Mouse (Mus musculus): Measurements from ENCODE around the gene Pbld1.
"Not testable (repeated sequence)": the region's sequence is repeated elsewhere in the genome, so short reads cannot be mapped to it uniquely, and the experiment has no call there.

Gene Pbld1

GRCm38 (mm10) chr10:63039867-63040628, 19.9 kb upstream of the Pbld1 start:
- DNase-seq (ENCODE audit: inconsistent ontology term): no peak

DNA sequence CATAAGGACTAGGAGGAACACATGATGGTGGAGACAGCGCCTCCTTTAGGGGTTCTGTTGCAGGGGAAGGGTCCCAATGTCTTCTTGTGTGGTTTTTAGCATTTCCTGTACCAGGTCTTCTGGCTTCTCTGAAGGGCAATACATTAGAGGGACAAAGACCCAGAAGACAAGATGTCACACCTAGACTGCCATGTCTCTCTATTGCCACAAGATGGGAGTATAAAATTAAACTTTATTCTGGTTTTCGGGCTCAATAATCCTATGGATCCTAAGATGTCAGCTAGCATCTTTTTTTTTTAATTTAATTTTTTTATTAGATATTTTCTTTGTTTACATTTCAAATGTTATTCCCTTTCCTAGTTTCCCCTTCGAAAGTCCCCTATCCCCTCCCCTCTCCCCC, 16.8 kb upstream of the Pbld1 start:
- DNase-seq (ENCODE audit: inconsistent ontology term): no peak

DNA sequence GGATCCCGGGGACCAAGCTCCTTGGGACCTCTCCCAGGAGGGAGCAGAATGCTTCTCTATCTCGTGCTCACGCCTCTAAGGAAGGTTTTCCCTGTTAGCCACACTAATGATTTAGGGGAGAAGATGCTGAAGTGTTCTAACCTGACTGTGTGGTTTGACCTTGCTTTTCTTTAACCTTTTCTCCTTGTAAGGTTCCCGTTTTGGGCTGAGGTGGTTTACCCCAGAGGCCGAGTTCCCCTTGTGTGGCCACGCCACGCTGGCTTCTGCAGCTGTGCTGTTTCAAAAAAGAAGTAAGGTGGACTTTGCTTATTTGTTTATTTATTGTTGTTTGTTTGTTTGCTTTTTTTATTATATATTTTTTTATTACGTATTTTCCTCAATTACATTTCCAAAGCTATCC, 12.2 kb upstream of the Pbld1 start:
- DNase-seq (ENCODE audit: inconsistent ontology term): no peak

DNA sequence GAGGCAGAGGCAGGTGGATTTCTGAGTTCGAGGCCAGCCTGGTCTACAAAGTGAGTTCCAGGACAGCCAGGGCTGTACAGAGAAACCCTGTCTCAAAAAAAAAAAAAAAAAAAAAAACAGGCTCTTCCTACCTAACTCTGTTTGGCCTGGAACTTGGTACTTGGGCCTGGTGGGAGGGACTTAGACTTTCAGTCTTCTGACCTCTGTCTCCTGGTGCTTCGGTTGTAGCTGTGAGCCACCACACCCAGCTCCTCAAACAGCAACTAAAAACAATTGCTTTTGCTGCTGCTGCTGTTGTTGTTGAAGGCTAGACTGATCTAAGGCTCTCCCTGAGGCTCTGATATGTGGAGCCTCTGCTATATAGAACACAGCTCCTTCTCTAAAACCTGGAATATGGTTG, 10.9 kb upstream of the Pbld1 start:
- no peak for DNase-seq (ENCODE audit: inconsistent ontology term)

GRCm38 (mm10) chr10:63051267-63051666, 8.7 kb upstream of the Pbld1 start:
- DNase-seq (ENCODE audit: inconsistent ontology term): no peak

DNA sequence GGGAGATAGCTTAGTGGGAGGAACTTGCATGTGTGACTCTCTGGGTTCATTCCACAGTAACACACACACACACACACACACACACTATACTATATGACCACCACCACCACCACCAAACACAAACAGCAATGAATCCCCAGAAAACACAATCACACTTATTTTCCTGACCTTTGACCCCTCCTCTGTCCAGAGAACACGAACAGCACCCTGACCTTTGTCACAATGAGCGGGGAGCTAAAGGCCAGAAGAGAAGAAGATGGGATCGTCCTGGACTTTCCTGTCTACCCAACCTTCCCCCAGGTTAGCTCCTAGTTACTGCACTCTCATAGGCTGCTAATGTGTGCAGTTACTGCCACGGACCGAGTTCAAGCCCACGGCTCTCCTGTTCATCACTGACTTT, 8.0 kb upstream of the Pbld1 start:
- DNase-seq (ENCODE audit: inconsistent ontology term): no peak

- DNase-seq (ENCODE audit: inconsistent ontology term): no peak
Observed at GRCm38 (mm10) chr10:63053007-63053406, 7.0 kb upstream of the Pbld1 start.

GRCm38 (mm10) chr10:63054071-63054470, 5.9 kb upstream of the Pbld1 start:
- DNase-seq (ENCODE audit: inconsistent ontology term): not testable (repeated sequence)

DNA sequence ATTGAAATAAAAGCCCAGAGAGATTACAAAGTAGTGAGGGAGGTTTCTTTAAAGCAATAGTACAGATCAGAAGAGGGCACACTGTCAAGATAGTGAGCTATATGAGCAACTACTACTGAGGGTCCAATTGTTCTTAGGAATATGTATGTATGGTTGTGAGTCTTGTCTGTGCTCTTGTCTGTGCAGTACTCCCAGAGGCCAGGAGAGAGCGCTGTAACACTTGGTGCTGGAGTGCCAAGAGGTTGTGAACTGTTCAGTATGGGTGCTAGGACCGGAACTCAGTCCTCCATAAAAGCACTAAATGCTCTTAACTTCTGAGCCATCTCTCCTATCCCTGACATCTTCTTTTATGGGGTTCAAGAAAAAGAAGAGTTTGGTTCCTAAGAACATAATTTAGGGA, 5.4 kb upstream of the Pbld1 start:
- no peak for DNase-seq (ENCODE audit: inconsistent ontology term)

DNA sequence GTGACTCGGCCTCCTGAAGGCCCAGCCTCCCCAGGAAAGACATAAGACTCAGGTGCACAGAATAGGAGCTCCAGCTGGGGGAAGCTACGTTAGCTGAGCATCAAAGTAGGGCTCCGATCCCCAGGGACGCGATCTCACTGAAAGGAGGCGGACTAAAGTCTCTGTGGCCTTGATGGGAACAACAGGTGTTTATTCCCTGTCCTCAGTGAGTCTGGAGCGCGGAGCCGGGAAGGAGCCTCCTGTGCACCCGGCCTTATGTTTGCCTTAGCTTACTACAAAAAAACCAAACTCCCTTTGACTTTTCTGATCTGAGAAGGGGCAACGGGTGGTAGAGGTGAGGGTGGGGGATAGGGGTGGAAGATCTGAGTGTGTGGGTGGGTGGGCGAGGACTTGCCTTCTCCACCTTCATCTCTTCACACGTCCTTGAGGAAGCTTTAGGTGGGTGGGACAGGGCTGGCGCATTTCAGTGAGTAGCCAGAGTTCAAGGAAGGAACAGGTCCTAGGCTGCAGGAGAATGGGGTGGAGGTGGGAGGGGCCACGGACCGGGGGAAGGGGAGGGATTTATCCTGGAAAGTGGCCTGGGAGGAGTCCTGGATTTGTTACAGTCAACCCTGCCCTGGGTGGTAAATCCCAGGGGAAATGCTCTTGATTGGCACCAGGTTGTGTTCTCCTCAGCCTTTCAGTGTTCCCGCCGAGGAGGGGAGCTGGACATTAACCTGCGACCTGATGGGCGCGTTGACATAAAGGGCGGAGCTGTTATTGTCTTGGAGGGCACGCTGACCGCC, 2.8 kb upstream of the Pbld1 start:
- DNase-seq (ENCODE audit: inconsistent ontology term): no peak

DNA sequence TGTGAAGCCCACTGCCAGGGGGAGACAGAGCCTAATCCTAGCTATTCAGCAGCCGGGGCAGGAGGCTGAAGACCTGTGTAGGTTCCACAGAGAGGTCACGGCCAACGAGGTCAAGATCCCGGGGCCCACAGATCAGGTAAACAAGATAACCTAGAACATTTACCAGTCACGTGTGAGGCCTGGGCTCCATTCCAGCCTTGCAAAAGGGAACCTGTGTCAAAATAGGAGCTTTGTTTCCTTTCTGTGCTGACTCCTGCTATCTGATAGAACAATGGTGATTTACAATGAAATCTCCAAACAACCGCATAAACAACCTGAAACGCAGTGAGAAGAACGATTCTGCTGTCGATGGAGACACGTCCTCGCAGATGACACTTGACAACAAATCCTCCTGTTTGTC, 444 bp downstream of the Pbld1 start:
- no peak for DNase-seq (ENCODE audit: inconsistent ontology term)

- no peak for DNase-seq (ENCODE audit: inconsistent ontology term)
Observed at GRCm38 (mm10) chr10:63061266-63061665, 1.3 kb downstream of the Pbld1 start.

- no peak for DNase-seq (ENCODE audit: inconsistent ontology term)
Observed at GRCm38 (mm10) chr10:63062696-63063095, 2.7 kb downstream of the Pbld1 start.

- no peak for DNase-seq (ENCODE audit: inconsistent ontology term)
Observed at GRCm38 (mm10) chr10:63063365-63063764, 3.4 kb downstream of the Pbld1 start.

DNA sequence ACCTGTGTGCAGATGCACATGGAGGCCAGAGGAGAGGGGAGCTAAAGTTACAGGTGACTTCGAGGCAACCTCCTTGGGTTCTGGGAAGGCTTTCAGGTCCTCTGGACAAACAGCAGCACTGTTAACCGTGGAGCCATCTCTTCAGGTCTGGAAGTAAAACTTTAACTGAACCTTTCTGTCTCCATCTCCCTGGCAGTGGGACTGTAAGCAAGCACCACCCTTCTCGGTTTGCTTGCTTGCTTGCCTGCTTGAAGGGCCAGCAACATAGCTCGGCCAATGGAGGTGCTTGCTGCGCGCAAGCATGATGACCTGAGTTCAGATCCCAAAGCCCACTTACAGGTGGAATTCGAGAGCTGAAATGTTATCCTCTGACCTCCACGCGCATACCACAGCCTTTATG, 4.6 kb downstream of the Pbld1 start:
- DNase-seq (ENCODE audit: inconsistent ontology term): no peak

DNA sequence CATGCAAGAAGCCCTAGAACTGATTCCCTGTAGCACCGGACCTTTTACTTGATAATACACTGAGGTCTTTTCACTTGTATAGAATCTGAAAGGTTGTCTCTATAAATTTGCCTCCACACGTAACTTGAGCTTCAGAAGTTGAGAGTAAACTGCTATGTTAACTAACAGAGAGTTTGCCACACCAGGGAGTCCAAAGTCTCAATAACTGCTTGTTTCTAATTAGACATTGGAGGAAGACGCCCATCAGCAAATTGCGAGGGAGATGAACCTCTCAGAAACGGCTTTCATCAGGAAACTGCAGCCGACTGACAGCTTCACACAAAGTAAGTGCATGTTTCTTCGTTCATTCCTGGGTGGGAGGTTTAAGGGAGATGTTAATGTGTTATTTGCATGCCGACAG, 5.6 kb downstream of the Pbld1 start:
- DNase-seq (ENCODE audit: inconsistent ontology term): no peak

- peak; percentile 67 for DNase-seq (ENCODE audit: inconsistent ontology term)
Observed at GRCm38 (mm10) chr10:63065988-63066387, 6.0 kb downstream of the Pbld1 start.

- no peak for DNase-seq (ENCODE audit: inconsistent ontology term)
Observed at GRCm38 (mm10) chr10:63086304-63086703, 26.3 kb downstream of the Pbld1 start.

DNA sequence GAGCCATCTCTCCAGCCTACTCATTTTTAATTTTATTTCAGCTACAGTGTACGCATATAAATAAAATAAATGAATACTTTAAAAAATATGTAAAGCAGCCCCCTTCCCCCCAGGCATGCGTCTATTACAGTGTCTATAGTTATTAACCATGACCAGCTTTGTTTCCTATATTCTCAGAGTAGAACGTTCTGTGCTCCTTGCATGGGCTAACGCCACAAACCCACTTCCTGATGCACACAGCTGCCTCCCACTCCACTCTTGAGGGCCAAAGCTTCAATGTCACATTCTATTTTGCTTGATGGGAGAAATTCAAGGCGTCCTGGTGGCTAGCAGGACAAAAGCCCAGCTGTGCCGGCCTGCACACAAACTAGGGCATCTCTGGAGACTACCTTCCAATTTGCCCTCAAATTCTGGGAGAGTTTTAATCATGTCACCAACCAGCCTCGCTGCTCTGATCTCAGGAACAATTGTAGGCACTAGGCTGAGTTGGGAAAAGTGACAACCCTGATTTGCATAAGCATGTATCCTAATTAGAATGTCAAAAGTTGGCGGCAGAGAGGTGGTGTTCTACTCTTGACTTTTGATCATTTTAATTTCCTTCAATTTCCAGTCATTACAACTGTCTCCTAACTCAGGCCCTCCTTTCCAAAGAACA, 29.3 kb downstream of the Pbld1 start:
- DNase-seq (ENCODE audit: inconsistent ontology term): peak; percentile 62

- peak; percentile 40 for DNase-seq (ENCODE audit: inconsistent ontology term)
Observed at GRCm38 (mm10) chr10:63089758-63090571, 30.0 kb downstream of the Pbld1 start.

DNA sequence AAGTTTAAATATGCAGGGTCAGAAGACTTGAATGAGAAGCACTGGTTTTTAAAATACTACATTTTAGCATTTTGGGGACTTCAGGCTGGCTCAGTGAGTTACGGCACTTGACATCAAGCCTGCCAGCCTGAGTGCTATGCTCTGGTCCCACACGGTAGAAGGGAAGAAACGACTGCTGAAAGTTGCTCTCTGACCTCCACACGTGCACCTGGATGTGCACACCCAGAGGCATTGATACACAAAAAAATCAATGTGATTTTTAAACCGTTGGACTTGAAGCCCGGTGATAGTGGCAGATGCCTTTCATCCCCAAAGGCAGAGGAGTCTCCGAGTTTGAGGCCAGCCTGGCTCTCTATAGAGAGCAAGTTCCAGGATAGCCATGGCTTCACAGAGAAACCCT, 32.0 kb downstream of the Pbld1 start:
- no peak for DNase-seq (ENCODE audit: inconsistent ontology term)

Measured in Muller cell, postnatal 12 days (primary cell).